Mouse (Mus musculus) monocyte, adult 59 days (primary cell): Measurements from ENCODE around the gene Slfn3. TPM values are rescaled to one million over a fixed set of nuclear protein-coding genes. Genes with fewer than 3 reads are reported as not detected.

Experiments used
- total RNA-seq, 2 experiments: library from RNA; stranded (reverse); gene quantifications; one replicate each; pipeline ENCODE4 v1.2.4; 2023

The Slfn3 gene
- total RNA-seq = 1 to 10 TPM; 5.0 to 6.3 TPM

DNA sequence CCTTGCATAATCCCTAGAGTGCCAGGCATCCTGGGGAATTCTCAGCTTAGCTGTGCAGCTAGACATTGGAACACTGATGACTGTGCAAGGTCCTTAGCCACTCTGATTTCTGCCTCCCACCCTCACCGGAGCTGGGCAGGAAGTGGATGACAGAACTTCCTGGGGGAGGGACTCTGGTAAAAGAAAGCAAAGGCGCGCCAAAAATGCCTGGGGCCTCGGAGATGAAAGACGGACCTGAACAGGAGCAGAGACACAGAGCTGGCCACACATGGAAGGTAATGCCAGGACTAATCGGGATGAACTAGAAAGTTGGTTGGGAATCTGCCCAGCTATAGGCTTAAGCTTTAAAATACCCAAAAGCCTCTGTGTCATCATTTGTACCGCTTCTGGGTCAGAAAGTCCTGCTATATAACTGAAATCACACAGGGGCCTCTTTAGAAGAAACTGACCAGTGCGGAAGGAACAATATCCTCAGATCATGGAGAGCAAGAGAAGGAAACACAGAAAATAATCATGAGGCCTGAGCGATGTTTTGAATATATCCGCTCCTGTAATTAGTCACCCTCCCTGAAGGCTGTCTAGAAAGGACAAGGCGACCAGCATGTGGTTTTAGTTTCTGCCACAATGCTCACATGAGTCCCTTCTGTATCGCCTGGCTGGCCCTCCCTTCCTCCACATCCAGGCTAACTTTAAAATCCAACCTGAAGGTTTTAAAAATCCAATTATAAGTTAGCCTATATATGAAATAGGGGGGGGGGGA lies at the start of gene Slfn3:
Slfn3 (plus strand) TSS at position 197 of the 760 bp plus-strand sequence.

DNA sequence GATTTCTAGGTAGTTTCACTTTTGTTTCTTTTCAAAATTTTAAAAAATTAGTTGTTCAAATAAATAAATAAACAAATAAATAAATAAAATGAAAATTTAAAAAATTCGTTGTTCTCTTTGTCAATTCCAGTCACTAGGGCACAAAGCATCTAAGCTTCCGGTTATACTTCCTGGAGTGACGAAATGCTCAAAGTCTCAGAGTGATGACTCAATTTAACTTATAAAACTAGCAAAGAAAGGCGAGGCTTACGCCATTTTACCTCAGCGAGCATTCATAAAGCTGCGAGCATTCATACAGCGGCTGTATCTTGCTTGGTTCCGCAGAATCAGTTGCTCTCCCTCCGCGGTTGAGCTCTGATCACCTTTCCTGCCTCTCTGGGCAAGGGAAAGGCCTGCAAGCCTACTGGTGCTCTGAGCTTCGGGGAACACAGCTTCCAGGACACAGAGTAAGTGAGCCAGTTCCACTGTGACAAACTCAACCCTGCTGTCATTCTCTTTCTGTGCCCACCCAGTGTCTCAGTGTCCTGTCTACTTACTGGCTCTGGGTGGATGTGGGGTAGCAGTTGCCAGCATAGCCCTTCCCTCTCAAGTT lies 16.1 kb upstream of the Slfn3 start, which contains the start of gene Slfn4:
Slfn4 (plus strand) TSS at position 239 of the 592 bp plus-strand sequence.

Other genes starting within 250 kb of the Slfn3 start
- gene Slfn5, start 240.0 kb upstream of the Slfn3 start, total RNA-seq = 100 to 1,000 TPM; 129 to 144 TPM
- 10 to 100 TPM; 19.5 to 25.4 TPM for gene Slfn9, start 199.5 kb upstream of the Slfn3 start, total RNA-seq
- gene Slfn8, start 170.5 kb upstream of the Slfn3 start, total RNA-seq = 10 to 100 TPM; 36.2 to 41.8 TPM
- gene Slfn2, start 126.2 kb upstream of the Slfn3 start, total RNA-seq = 100 to 1,000 TPM; 246 to 268 TPM
- gene Slfn1, start 74.5 kb upstream of the Slfn3 start, total RNA-seq = 10 to 100 TPM; 36.6 to 49.4 TPM
- 10 to 100 TPM; 13.0 to 17.7 TPM for gene Slfn4, start 16.1 kb upstream of the Slfn3 start, total RNA-seq
- not detected for gene Slfn14, start 95.4 kb downstream of the Slfn3 start, total RNA-seq
- gene Ap2b1, start 107.7 kb downstream of the Slfn3 start, total RNA-seq = 100 to 1,000 TPM in 1 of 2 experiments, 10 to 100 TPM in 1; 99.8 to 102 TPM
- 10 to 100 TPM in 1 of 2 experiments, 1 to 10 TPM in 1; 7.6 to 15.7 TPM for gene Pex12, start 111.3 kb downstream of the Slfn3 start, total RNA-seq
- gene Rasl10b, start 217.8 kb downstream of the Slfn3 start, total RNA-seq = under 1 TPM; 0.24 to 0.63 TPM
- gene Gas2l2, start 238.1 kb downstream of the Slfn3 start, total RNA-seq = not detected
- gene 1700020L24Rik, start 246.3 kb downstream of the Slfn3 start, total RNA-seq = 1 to 10 TPM; 1.2 to 1.4 TPM